Mouse (Mus musculus): ENCODE measurements around the gene Srgap2. TPM values are rescaled to one million over a fixed set of nuclear protein-coding genes. Genes with fewer than 3 reads are reported as not detected.

Gene Srgap2
- polyA plus RNA-seq, 1 experiment from 2014 or later, result 27.2 TPM

GRCm38 (mm10) chr1:131546798-131547690 is 19.9 kb upstream of the Srgap2 start:
- Histone ChIP-seq H3K4me2 (no peak overlapping the region), H3K27me3 (replicated peaks) (no peaks in the 10 kb centered on the region), H3K27ac (replicated peaks) (no peak overlapping the region), H3K9ac (replicated peaks) (no peak overlapping the region), H3K36me3 (no peaks in the 10 kb centered on the region), H3K4me1 (no peaks in the 10 kb centered on the region), H3K9me3 (replicated peaks) (no peaks in the 10 kb centered on the region), H3K4me3 (replicated peaks) (no peak overlapping the region)
- WGBS, result 85% methylated on average over 13 of the region's 13 CpGs
- ATAC-seq (ENCODE audit: low FRiP score), result no peak

- Histone ChIP-seq H3K4me1 (no peaks in the 10 kb centered on the region), H3K4me2 (no peak overlapping the region), H3K36me3 (no peaks in the 10 kb centered on the region), H3K9ac (replicated peaks) (no peak overlapping the region), H3K4me3 (replicated peaks) (no peak overlapping the region), H3K27me3 (replicated peaks) (no peaks in the 10 kb centered on the region), H3K27ac (replicated peaks) (no peak overlapping the region), H3K9me3 (replicated peaks) (no peaks in the 10 kb centered on the region)
- ATAC-seq (ENCODE audit: low FRiP score), result no peak
- 64% methylated on average over 7 of the region's 7 CpGs for whole genome bisulfite sequencing
Observed at GRCm38 (mm10) chr1:131543886-131544565, 16.9 kb upstream of the Srgap2 start.

GRCm38 (mm10) chr1:131541903-131542302 is 14.8 kb upstream of the Srgap2 start:
- Histone ChIP-seq H3K4me1 (no peaks in the 10 kb centered on the region), H3K4me3 (replicated peaks) (no peak overlapping the region), H3K27ac (replicated peaks) (no peak overlapping the region), H3K36me3 (no peaks in the 10 kb centered on the region), H3K27me3 (replicated peaks) (no peaks in the 10 kb centered on the region), H3K9ac (replicated peaks) (no peak overlapping the region), H3K9me3 (replicated peaks) (no peaks in the 10 kb centered on the region), H3K4me2 (no peak overlapping the region)
- WGBS, result 86% methylated on average over 5 of the region's 5 CpGs
- ATAC-seq (ENCODE audit: low FRiP score), result no peak

- no peaks in the 10 kb centered on the region for H3K4me1 ChIP-seq
- ATAC-seq (ENCODE audit: low FRiP score), result no peak
- no peaks in the 10 kb centered on the region for H3K9me3 ChIP-seq (replicated peaks)
- no peak overlapping the region for H3K4me2 ChIP-seq
- H3K4me3 ChIP-seq (replicated peaks), result no peak overlapping the region
- H3K9ac ChIP-seq (replicated peaks), result no peak overlapping the region
- no peaks in the 10 kb centered on the region for H3K27me3 ChIP-seq (replicated peaks)
- H3K36me3 ChIP-seq, result no peaks in the 10 kb centered on the region
- 50% methylated on average over 3 of the region's 3 CpGs for WGBS
- no peak overlapping the region for H3K27ac ChIP-seq (replicated peaks)
Observed at GRCm38 (mm10) chr1:131541431-131541830, 14.3 kb upstream of the Srgap2 start.

GRCm38 (mm10) chr1:131540795-131541194 is 13.6 kb upstream of the Srgap2 start:
- Histone ChIP-seq H3K4me1 (no peaks in the 10 kb centered on the region), H3K27me3 (replicated peaks) (no peaks in the 10 kb centered on the region)

GRCm38 (mm10) chr1:131539771-131540170 is 12.6 kb upstream of the Srgap2 start:
- Histone ChIP-seq H3K4me3 (replicated peaks) (no peak overlapping the region), H3K4me2 (no peak overlapping the region), H3K9ac (replicated peaks) (no peak overlapping the region), H3K36me3 (no peaks in the 10 kb centered on the region), H3K4me1 (no peaks in the 10 kb centered on the region), H3K9me3 (replicated peaks) (no peaks in the 10 kb centered on the region), H3K27me3 (replicated peaks) (no peaks in the 10 kb centered on the region), H3K27ac (replicated peaks) (no peak overlapping the region)
- WGBS, result 89% methylated on average over 4 of the region's 4 CpGs
- no peak for ATAC-seq (ENCODE audit: low FRiP score)

More at GRCm38 (mm10) chr1:131540795-131541194, 13.6 kb upstream of the Srgap2 start:
- H3K4me2 ChIP-seq, result no peak overlapping the region
- no peak overlapping the region for H3K4me3 ChIP-seq (replicated peaks)
- no peaks in the 10 kb centered on the region for H3K36me3 ChIP-seq
- H3K27ac ChIP-seq (replicated peaks), result no peak overlapping the region
- ATAC-seq (ENCODE audit: low FRiP score), result no peak
- WGBS, result 30% methylated on average over 5 of the region's 5 CpGs
- no peak overlapping the region for H3K9ac ChIP-seq (replicated peaks)
- H3K9me3 ChIP-seq (replicated peaks), result no peaks in the 10 kb centered on the region

- WGBS, result 1% methylated on average over 9 of the region's 9 CpGs
- peak overlapping the region; percentile 97 for H3K4me2 ChIP-seq
- H3K9me3 ChIP-seq (replicated peaks), result no peaks in the 10 kb centered on the region
- H3K36me3 ChIP-seq, result no peaks in the 10 kb centered on the region
- peak overlapping the region; percentile 34 for H3K9ac ChIP-seq (replicated peaks)
- H3K4me3 ChIP-seq (replicated peaks), result peak overlapping the region; percentile 67
- H3K4me1 ChIP-seq, result peaks cover 24% of the 10 kb centered on the region
- peak overlapping the region; percentile 75; the same call in 1 of the 2 replicates for H3K27ac ChIP-seq (replicated peaks)
- no peaks in the 10 kb centered on the region for H3K27me3 ChIP-seq (replicated peaks)
- no peak for ATAC-seq (ENCODE audit: low FRiP score)
Observed at GRCm38 (mm10) chr1:131528561-131529166, 1.5 kb upstream of the Srgap2 start.

- H3K27me3 ChIP-seq (replicated peaks), result no peaks in the 10 kb centered on the region
- H3K27ac ChIP-seq (replicated peaks), result peak overlapping the region; percentile 75
- no peak for ATAC-seq (ENCODE audit: low FRiP score)
- H3K36me3 ChIP-seq, result no peaks in the 10 kb centered on the region
- peak overlapping the region; percentile 97 for H3K4me2 ChIP-seq
- H3K9me3 ChIP-seq (replicated peaks), result no peaks in the 10 kb centered on the region
- H3K4me3 ChIP-seq (replicated peaks), result peak overlapping the region; percentile 67
- peak overlapping the region; percentile 34 for H3K9ac ChIP-seq (replicated peaks)
- peaks cover 29% of the 10 kb centered on the region for H3K4me1 ChIP-seq
- under 1% methylated on average over 34 of the region's 34 CpGs for WGBS
Observed at GRCm38 (mm10) chr1:131528081-131528507, 942 bp upstream of the Srgap2 start.

GRCm38 (mm10) chr1:131526371-131527270 is 531 bp downstream of the Srgap2 start:
- peak; percentile 42 for ATAC-seq (ENCODE audit: low FRiP score)
- H3K4me1 ChIP-seq, result peaks cover 42% of the 10 kb centered on the region

GRCm38 (mm10) chr1:131525586-131526271 is 1.4 kb downstream of the Srgap2 start:
- Histone ChIP-seq H3K4me3 (replicated peaks) (peak overlapping the region; percentile 67), H3K4me1 (peaks cover 50% of the 10 kb centered on the region)
- under 1% methylated on average over 41 of the region's 41 CpGs for WGBS

More at GRCm38 (mm10) chr1:131526371-131527270, 531 bp downstream of the Srgap2 start:
- Histone ChIP-seq H3K9me3 (replicated peaks) (no peaks in the 10 kb centered on the region), H3K4me3 (replicated peaks) (peak overlapping the region; percentile 67), H3K27me3 (replicated peaks) (no peaks in the 10 kb centered on the region), H3K9ac (replicated peaks) (peak overlapping the region; percentile 94), H3K27ac (replicated peaks) (peak overlapping the region; percentile 94), H3K4me2 (peak overlapping the region; percentile 84), H3K36me3 (no peaks in the 10 kb centered on the region)
- 0% methylated on average over 77 of the region's 81 CpGs for WGBS

More at GRCm38 (mm10) chr1:131525586-131526271, 1.4 kb downstream of the Srgap2 start:
- H3K9ac ChIP-seq (replicated peaks), result peak overlapping the region; percentile 94
- H3K36me3 ChIP-seq, result no peaks in the 10 kb centered on the region
- H3K27ac ChIP-seq (replicated peaks), result peak overlapping the region; percentile 94
- H3K9me3 ChIP-seq (replicated peaks), result no peaks in the 10 kb centered on the region
- H3K27me3 ChIP-seq (replicated peaks), result no peaks in the 10 kb centered on the region
- ATAC-seq (ENCODE audit: low FRiP score), result no peak
- peak overlapping the region; percentile 84 for H3K4me2 ChIP-seq

Measured in neural tube, embryonic 15.5 days (tissue).